Mouse (Mus musculus): ENCODE data around the gene Nrap.
"Not testable (repeated sequence)": the region's sequence is repeated elsewhere in the genome, so short reads cannot be mapped to it uniquely, and the experiment has no call there.

The Nrap gene

DNA sequence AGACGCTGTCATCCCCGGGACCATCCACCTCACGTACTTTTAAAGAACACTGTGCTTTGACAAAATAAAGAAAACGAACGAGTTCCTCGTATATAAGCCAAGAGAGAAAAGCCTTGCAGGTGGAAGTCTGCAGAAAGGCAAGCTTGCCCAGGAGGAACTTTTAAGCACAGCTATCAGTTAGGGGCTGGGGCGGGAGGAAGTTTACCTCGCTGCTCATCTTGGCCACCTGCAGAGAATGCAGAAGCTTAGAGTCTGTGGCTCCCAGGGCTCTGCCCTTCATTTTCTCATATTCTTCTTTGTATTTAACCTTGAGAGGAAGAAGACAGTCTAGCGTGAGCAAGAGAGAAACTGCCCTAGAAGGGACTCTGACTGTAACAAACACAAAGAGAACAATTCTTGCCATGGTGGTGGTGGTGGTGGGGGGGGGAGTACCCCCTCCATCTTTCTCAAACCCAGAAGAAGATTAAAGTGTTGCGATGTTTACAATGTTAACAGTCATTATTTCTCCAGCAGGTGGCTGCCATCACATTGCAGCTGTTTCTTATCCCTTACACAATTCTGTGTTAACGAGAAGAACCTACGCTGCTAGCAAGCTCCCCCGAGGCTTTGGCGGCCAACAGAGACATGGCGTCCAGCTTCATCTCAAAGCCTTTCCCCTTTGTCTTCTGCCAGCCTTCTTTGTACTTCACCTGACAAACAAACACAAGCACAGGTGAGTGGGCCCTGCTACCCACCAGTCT, 25.9 kb downstream of the Nrap start:
- peak; percentile 76 for DNase-seq

GRCm38 (mm10) chr19:56358890-56359289, 30.9 kb downstream of the Nrap start:
- DNase-seq: no peak

DNA sequence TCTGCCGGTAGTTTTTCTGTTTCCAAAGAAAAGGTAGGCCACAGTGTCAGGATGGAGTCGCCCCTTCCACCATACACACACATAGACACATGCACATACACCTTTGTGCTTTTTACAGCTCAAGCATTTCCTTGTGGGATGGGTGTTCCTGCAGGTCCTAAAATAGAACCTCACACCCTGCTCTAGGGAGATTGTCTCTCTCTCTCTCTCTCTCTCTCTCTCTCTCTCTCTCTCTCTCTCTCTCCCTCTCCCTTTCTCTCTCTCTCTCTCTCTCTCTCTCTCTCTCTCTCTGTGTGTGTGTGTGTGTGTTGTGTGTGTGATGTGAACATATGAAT, 32.5 kb downstream of the Nrap start:
- DNase-seq: not testable (repeated sequence)

DNA sequence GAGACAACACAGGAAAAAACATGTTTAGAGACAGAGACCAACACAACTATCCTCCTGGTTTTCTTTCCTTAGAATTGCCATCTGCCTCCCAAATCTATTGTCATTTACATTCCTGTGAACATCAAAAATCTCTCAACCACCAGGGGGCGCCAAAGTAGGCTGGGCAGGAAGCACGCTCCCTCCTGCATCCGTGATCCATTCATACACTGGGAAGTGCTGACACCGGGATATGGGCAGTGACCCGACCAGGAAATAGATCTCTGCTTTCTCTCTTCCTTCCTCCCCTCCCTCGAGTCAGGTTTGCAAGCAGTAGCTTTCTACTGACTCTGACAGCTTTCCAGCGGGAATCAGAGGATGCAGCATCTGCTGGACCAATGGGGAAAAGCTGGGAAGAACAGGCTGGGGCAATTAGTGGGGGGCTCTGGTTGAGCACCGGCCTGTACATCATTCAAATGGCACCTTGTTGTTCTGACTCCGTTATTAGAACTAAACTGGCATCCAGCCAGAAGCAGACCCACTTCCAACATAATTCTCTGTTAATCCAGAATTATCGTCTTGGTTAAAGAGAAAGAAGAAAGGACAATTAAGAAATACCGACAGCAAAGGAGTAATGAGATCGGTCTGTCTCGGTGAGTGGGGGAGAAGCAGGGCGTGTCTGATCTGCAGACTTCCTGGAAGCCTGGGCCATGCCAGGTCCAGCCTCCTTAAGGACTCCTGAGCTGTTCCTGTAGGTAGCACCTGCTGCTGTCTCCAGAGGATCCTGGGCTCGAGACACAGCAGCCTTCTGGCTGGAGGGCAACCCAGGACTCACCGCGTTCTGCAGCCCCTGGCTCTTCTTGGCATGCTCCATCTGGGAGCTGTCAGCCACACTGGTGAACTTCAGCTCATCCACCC, 33.1 kb downstream of the Nrap start:
- DNase-seq: peak; percentile 75

GRCm38 (mm10) chr19:56355201-56355600, 34.6 kb downstream of the Nrap start:
- no peak for DNase-seq

DNA sequence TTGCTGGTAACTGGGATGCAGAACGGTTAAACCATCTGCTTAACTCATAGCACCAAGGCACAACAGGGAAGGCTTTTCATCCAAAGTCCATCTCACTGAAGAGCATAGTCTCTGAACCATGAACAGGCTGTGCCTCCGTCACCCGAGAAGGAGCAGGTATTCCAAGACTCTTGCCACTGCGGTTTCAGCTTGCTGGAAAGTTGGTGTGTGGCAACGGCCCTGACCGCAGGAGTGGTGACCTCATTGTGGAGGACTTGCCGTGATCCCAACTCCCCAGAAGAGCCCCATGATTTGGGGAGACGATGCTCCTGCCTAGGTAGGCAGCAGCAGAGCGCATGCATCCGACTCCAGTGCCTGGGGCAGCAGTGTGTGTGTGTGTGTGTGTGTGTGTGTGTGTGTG, 36.1 kb downstream of the Nrap start:
- no peak for DNase-seq

- DNase-seq: peak; percentile 44
Measured at GRCm38 (mm10) chr19:56349295-56349694, 40.5 kb downstream of the Nrap start.

- no peak for DNase-seq
Measured at GRCm38 (mm10) chr19:56346750-56347149, 43.1 kb downstream of the Nrap start.

DNA sequence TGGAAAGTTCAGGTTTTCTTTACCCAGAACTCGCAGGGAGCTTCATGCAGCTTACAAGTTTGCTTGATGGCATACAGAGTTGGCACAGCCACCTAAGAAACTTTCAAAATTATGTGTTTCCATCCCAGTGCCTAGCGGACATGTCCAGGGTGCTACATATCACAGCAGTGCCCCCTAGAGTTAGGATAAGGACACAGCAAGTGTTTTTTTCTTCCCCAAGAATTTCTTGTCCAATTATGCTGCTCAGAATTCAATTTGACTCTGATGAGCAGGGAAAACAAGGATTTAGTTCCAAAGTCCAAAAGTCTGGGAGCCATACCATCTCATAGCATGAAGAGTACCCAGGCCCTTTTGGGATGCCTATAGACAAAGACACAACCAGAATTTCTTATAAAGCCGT, 43.8 kb downstream of the Nrap start:
- DNase-seq: no peak

DNA sequence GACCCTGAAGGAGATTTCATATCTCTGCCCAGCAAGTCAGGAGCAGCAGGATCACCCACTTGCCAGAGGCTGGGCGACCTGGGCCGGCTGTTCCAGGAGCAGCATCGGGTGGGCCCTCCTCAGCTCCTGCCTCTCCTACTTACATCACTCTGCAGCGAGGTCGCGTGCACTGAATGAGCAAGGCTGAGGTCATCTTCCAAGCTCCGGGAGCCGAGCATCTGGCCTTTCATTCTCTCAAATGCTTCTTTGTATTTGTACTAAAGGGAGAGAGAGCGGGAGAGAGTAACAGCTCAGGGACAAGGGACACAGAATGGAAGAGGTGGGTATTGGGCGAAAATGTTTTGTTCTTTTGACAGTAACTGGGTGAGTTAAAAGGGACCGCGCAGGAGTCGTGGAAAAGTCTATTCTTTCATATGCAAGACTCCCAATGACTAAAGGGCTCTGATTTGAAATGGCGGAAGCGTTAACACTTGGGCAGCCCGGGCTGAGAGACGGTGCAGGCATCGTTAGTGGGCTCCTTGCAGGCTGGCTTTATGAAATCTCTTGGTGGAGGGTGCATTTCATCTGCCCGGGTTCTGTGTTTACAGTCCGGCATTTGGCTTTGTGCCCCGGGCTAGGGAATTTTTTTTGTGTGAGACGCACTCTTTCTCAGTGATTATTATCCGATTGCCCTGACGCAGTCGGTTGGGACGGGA, 45.8 kb downstream of the Nrap start:
- no peak for DNase-seq

DNA sequence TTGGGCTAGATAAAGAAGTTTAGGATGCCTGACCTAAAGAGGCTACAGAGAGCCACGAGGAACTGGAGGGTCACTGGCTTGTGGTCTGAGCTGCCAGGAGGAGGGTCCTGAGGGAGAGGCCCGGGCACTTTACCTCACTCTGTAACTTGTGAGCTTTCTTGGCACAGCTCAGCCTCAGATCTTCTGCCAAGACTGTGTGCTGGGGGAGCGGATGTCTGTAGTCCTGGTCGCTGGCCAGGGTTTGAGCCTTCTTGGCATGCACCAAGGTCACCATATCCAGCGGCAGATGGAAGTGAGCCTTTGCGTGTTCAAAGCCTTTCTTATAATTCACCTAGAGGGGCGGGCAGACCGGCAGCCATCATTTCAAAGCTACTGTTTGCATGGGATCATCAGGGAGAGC, 47.8 kb downstream of the Nrap start:
- DNase-seq: no peak

DNA sequence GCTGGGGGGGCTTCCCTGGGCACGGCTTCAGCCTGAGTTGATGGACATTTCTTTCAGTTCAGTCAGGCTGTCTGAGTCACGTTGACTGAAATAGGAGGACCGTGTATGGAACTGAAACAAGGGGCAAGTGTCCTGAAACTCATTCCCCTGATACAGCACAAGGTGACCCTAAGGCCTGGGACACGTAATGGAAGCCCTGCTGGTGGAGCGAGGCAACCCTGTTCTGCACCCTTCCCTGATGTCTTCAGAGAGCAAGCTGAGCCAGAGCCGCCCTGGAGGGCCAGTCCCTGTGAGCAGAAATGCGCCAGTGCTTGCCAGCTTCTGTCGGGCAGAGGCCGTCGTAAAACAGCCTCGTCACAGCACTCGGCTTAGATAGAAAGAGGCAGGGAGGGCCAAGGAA, 53.0 kb downstream of the Nrap start:
- DNase-seq: no peak

DNA sequence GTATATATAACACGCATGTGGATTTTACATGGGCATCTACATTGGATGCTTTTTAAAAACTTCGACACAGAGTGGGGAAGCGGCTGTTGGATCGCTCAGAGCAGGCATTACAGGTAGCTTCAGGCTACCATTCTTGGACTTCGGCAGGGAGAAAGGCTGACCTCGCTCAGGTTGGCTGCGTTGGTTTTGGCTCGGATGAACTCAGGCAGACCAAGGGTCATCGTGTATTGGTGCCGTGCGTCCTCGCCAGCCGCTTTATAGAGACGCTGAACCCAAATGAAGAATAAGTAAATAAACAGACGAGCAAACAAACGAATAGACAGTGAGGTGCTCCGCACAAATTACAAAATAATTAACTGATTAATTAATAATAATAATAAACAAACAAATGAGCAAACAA, 53.5 kb downstream of the Nrap start:
- DNase-seq: no peak

GRCm38 (mm10) chr19:56326243-56326855, 63.5 kb downstream of the Nrap start:
- no peak for DNase-seq

- no peak for DNase-seq
Measured at GRCm38 (mm10) chr19:56325676-56326075, 64.2 kb downstream of the Nrap start.

DNA sequence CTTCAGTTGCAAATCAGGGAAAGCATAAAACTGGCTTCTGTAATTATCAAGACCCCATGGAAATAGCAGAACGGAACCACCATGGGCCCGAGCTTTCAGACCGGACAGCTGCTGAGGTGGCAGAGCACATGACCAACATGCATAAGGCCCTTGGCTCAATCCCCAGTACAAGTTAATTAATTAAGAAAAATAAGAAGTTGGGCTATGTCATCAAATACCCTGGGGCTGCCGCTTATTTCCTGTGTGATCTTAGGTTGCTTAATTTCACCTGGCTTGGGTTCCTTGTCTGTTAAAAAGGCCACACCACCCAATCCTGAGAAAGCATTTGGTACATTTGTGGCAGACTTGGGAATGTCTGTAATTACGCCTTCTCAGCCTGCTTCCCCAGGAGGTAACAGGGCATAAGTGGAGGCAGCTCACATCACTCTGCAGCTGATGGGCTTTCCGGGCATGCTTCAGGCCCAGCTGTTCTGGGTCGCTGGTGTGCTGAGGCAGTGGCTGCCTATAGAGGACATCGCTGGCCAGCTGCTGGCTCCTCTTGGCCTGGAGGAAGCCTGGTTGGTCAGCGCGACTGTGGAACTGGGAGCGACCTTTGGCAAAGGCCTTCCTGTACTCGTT, 68.4 kb downstream of the Nrap start:
- no peak for DNase-seq

- DNase-seq: peak; percentile 80
Measured at GRCm38 (mm10) chr19:56320186-56320860, 69.5 kb downstream of the Nrap start.

DNA sequence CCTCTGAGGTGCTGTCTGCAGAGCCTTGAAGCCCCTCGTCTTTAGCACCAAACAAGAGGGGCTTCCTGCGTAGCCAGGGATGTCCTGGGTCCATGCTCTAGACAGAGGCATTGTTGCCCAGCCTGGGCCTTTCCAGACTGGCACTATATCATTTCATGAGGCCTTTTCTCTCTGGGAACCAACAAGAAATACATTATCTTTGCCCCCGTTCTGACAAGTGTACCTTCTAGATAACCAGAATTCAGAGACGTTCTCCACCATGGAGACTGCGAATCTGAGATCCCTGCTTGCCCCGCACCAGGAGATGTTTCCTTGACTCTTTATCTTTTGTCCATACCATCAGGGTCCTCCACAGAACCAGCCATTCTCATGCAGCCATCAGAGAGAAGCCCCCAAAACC, 70.2 kb downstream of the Nrap start:
- no peak for DNase-seq

DNA sequence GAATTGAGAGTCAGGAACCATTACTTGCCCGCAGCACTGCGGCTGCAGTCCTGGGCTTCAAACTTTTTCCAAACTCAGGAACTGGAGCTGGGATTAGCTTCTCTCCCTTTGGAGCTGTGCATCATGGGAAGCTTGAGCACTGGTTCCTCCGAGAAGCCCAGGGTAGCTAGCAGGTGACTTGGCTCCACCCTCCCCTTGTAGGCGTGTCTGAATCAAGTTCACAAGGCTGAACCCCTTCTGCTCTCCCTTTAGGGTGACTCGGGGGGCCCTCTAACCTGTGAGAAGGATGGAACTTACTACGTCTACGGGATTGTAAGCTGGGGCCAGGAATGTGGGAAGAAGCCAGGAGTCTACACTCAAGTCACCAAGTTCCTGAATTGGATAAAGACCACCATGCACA, 70.6 kb downstream of the Nrap start:
- peak; percentile 16 for DNase-seq

DNA sequence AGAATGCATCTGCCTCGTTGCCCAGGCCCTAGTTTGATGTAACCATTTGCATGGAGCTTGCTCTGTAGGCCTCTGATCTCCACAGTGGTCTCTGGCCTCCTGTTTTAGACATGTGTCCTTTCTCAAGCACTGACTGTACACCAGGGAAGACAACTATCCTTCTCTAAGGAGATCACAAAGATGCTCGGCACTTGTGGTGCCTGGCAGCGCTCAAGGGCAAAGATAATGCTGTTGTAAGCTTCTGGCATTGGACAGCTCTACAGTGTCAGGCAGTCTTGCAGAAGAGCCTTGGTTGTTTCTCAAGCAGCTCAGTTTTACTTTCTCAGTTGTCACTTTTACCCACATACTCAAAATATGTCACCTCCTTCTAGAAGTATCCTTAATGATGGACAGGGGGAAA, 73.3 kb downstream of the Nrap start:
- DNase-seq: no peak

DNA sequence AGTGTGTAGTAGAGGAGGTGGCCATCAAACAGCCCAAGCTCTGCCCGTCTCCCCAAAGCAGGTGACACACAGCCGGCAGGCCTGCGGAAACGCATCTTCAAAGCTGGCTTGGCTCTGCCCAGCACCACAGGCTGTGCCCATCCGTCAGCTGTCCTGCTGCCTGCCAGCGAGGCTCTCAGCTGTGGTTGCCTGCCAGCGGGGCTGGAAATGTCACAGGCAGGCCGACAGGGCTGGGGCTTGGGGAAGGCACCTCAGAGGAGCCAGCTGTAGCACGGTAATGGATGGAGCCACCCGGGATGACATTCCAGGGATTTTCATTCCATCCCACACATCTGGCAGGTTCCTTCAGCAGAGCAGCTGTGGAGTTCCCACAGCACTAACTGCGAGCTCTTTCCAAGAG, 89.0 kb downstream of the Nrap start:
- DNase-seq: no peak

- no peak for DNase-seq
Measured at GRCm38 (mm10) chr19:56297264-56297663, 92.6 kb downstream of the Nrap start.
